Mouse (Mus musculus) layer of hippocampus, adult 2 months (tissue): ENCODE measurements at regions not wholly inside any gene's neighbourhood (a gene's known extent, or its start where the extent isn't known, plus 50 kb on each side); places are given as distances from the start of the nearest gene placed in this dataset.

Source experiments
- DNase-seq, 2 experiments: peaks; one replicate each; pipeline ENCODE4 v3.0.0; 2022; ENCODE audit warnings: low spot score in 2 of 2
- H3K27ac ChIP-seq: fragments of 200-600 bp; 2 replicates; pipeline ENCODE4 v1.8.1; 2022
- H3K4me3 ChIP-seq: fragments of 200-600 bp; 2 replicates; pipeline ENCODE4 v1.8.1; 2022; ENCODE audit warnings: mild to moderate bottlenecking
- CTCF ChIP-seq: fragments of 200-600 bp; conservative IDR thresholded peaks from 2 replicates; pipeline ENCODE4 v1.8.1; 2022; ENCODE audit warnings: antibody characterized with exemption, mild to moderate bottlenecking, moderate library complexity

DNA sequence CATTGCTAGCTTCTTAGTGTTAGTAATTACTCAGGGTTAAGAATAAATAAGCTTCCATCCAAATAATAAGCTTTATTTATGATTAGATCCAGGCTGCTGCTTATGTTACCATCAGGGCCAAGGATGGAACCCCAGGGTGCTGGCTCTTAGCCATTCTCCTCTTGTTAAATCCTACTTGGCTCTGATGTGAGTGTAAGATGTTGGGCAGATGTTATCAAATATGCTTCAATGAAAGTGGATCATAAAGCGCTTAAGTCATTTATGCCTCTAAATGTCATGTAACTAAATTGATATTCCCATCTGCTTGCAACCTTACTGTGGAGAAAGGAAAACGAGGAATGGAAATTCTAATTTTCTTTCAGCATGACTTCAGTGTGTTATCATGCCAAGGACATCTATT is 426.4 kb upstream of the Lrrc4c start:
- TF ChIP-seq CTCF = no peak
- H3K4me3 ChIP-seq = no peak overlapping the region
- H3K27ac ChIP-seq = no peak overlapping the region
- DNase-seq = peak in 1 of 2 experiments; percentile 23

DNA sequence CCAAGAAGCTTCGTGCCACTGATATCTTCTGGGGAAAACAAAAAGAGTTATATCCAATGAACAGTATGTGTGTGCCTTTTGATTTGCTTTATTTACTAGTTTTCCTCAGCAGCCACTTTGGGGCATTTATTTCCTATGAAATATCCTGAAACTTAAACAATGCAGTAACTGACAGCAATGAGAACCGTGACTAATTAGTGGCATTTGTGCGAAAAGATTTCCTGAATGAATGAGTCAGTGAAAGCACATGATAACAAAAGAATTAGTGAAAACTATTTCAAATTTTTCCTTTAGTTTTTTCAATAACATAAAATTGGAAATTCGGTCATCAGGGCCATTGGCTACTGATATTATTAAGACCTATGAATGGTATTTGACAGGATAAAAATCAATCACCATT is 412.9 kb upstream of the Lrrc4c start:
- no peak overlapping the region for H3K27ac ChIP-seq
- DNase-seq = no peak
- TF ChIP-seq CTCF = no peak
- H3K4me3 ChIP-seq = no peak overlapping the region

DNA sequence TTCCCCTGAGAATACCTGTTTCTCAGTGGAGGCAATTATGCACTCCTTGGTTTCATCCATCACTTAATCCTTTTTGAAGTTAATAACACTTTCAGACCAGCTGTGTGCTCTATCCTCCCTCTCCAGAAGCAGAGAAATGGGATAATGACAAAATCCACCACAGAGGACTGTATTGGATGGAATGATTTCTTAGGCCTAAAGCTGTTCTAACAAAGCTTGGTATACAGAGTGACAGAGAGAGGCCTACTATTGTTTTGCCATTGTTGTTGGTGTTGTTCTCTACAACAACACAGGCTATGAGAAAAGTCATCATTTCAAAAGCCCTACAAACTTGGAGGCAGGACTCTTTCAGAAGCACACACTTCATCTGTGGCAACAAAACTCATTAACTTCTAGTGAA is 408.2 kb upstream of the Lrrc4c start:
- no peak for DNase-seq
- Histone ChIP-seq H3K27ac (no peak overlapping the region), H3K4me3 (no peak overlapping the region)
- no peak for TF ChIP-seq CTCF

DNA sequence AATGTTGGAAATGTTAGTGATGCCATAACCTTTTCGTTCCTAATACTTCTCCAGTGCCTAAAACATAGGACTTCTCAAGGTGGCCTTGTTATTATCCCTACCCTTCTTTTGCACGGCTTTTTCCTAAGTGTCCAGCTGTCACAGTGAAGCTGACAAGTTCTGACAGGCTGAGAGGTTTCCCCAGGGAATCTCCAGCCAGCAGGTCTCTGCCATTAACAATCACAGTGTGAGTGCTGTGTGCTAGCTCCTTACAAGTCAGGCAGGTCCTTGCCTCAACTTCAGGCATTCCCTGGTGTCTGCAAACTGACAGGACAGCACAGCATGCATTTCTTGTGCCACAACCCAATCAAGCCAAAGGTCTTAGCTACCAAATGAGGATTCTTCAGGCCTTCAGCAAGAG is 407.8 kb upstream of the Lrrc4c start:
- no peak for DNase-seq
- no peak overlapping the region for H3K4me3 ChIP-seq
- H3K27ac ChIP-seq = no peak overlapping the region
- no peak for TF ChIP-seq CTCF
